Mouse (Mus musculus) thymus, postnatal 36 days (tissue): ENCODE results near the gene C1qbp.

Experiments used
- DNase-seq, 2 experiments: peaks; one replicate each; pipeline ENCODE4 v3.0.0; 2022; ENCODE audit warnings: mixed read lengths in 2 of 2

C1qbp gene

GRCm38 (mm10) chr11:70982557-70983228 is at the start of gene C1qbp:
C1qbp (minus strand) TSS chr11:70983026.
- DNase-seq: peak; percentile 92 to 94

DNA sequence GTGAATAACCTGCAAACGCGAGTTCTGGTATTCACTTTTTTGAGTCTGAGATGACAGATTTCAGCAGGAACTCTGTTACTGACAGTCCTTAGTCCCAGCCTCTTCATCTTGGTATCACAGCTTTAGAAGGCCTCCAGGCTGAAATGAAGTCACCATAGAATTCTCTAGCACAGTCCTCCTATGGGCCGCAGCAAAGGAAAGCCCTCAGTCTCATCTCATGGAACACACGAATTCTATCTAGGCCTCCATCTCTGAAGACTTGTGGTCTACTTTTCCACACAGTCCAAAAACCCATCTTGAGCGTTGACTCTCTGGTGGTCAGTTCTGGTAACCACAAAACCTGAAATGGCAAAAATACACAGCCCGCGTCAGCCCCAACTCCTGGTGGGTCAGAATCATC is 49.2 kb upstream of the C1qbp start:
- DNase-seq: no peak

GRCm38 (mm10) chr11:71029403-71030118 is 46.7 kb upstream of the C1qbp start:
- DNase-seq: no peak

GRCm38 (mm10) chr11:71028280-71028679 is 45.5 kb upstream of the C1qbp start:
- DNase-seq: no peak

- peak; percentile 97 to 99 for DNase-seq
Measured at GRCm38 (mm10) chr11:71019201-71020068, 36.6 kb upstream of the C1qbp start, which contains the start of the genes Mis12 and Derl2. Mis12 (plus strand) TSS chr11:71019611. Derl2 (minus strand) TSS chr11:71019841.

DNA sequence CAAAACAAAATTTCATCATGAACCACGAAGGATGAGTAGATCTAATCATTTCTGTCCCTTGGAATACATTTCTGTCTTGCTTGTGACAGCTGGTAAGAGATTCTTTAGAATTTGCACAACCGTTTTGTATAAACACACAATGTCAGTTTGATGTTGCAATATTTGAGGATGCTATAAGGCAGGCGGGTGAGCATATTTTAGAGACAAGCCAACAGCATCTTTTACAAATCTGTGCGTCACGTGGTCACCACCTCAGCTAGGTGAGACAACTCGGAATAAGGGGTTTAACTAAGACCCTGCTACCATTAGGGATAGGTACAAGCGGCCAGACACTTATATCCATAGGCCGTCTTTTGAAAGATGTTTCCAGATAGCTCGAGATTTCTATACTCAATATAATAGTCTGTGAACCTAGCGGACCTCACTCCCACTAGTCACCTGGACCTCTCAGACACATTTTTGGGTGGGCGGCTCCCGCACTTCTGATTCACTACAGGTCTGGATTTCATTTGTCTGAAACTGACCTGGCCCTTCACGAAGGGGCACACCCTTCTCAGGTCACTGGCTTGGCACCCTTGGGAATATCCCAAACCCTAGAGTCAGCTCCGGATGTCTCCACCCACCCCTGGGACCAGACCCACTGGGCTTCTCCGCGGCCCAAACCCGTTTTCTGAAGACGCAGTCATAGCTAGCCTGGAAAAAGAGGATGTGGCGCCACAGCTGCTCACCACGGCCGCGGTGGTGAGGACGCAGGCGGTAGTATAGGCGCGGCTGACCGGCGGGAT is 35.8 kb upstream of the C1qbp start:
- no peak for DNase-seq

GRCm38 (mm10) chr11:71017051-71017450 is 34.2 kb upstream of the C1qbp start:
- DNase-seq: no peak

GRCm38 (mm10) chr11:71012743-71013142 is 29.9 kb upstream of the C1qbp start:
- no peak for DNase-seq

DNA sequence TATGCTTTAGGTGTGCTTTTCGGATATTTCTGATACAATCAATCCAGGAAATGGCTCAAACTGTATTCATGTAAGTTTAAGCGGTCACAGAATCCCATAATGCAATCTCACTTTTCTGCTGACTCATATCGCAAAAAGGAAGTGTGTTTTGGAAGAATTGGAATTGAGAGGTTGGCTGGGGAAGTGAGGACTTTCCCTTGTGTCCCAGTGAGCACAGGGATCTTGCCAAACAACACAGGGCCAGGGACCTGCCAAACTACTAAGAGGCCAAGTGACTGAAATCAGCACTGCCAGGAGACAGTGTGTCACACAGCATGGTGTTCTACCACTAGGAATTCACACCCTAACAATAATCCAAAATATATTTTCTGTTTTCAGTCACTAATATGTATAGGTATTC is 25.5 kb upstream of the C1qbp start:
- DNase-seq: no peak

DNA sequence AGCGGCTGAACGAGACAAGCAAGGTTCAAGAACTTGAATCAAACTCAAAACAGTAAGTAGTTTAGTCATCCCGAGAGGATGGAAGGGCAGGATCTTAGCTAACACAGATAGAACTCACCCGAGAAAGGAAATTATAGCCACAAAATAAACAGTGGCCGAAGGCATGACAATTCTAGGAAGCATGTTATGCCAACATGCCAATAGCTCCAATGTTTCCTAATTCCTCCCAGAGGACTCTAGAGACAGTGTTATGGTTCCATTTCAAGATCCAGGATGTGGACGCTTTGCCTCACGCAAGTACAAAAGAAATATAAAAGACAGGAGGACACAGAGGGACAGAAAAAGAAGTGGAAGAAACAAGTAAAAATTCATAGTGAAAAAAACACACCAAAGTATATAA is 25.0 kb upstream of the C1qbp start:
- DNase-seq: no peak

- no peak for DNase-seq
Measured at GRCm38 (mm10) chr11:71007026-71007425, 24.2 kb upstream of the C1qbp start.

GRCm38 (mm10) chr11:71005046-71005445 is 22.2 kb upstream of the C1qbp start:
- no peak for DNase-seq

DNA sequence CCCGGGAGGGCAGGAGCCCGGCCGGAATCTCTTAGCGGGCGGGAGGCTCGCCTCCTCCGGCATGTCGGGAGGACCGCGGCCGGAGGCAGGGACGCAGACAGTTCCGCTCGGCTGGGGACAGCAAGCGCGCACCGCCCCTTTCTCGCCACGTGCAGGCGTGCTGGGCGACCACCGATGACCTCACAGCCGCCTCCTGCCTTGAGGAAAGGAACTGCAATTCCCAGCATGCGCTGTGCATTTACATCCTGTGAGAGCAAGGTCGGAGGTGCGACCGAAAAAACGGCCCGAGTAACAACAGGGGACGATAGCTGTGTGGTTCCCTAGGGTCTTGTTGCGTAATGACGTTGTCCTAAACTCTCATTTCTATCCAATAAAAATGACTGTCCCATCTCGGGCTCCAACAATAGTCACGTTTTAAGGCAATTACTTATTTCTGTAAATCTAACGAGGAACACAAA is 21.5 kb upstream of the C1qbp start, which contains the start of gene Dhx33:
Dhx33 (minus strand) TSS at position 122 of the 458 bp plus-strand sequence.
- peak; percentile 94 for DNase-seq

DNA sequence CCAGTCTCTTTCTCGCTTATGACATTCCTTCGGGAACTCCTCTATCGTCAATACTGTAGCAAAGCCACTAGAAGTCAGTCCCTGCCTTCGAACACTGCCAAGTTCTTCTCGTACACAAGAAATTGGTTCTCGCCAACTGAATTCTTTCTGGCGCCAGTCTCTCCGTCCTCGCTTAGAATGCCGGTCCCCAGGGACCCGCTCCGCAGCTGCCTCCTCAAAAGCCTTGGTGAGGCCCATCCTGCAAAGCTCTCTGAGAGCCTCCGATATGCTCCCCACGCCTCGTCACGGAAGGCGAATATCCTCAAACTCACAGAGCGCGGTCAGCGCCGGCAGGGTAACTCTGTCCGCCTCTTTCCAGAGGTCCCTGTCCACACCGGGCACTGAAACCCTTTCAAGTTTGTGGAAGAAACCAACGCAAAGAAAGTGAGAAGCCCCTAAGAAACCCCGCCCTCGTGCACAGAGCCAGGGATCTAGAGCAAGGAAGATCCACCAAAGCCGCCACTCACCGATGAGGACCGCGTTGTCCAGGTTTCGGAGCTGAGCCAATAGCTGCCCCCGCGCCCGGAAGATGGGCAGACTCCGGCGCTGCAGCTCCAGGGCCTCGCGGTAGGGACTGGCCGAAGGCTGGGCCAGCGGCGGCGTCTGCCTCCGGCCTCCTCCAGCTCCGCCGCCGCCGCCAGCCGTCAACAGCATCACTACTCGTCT is 20.9 kb upstream of the C1qbp start:
- DNase-seq: no peak

- DNase-seq: no peak
Measured at GRCm38 (mm10) chr11:71001167-71001566, 18.3 kb upstream of the C1qbp start.

DNA sequence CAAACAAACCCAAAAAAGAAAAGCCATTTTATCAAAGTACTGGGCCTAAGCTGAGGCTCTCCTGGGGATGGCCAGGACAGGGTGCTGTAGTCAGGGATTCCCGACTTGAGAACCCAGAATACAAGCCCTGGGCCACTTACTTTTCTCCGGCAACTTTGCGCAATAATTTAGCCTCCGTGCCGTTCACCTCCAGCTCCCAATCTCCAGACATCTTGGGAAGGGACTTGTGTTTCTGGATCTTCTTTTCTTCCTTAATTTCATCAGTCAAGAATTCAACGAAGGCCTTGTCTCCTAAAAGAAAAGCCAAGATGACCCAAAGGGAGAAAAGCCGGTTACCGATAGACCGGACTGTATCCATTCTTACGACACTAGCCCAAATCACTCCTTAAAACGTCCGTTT is 796 bp downstream of the C1qbp start:
- DNase-seq: no peak

- no peak for DNase-seq
Measured at GRCm38 (mm10) chr11:70980751-70981510, 1.9 kb downstream of the C1qbp start.

- DNase-seq: no peak
Measured at GRCm38 (mm10) chr11:70980232-70980631, 2.6 kb downstream of the C1qbp start.

GRCm38 (mm10) chr11:70977293-70977692 is 5.5 kb downstream of the C1qbp start:
- DNase-seq: no peak

DNA sequence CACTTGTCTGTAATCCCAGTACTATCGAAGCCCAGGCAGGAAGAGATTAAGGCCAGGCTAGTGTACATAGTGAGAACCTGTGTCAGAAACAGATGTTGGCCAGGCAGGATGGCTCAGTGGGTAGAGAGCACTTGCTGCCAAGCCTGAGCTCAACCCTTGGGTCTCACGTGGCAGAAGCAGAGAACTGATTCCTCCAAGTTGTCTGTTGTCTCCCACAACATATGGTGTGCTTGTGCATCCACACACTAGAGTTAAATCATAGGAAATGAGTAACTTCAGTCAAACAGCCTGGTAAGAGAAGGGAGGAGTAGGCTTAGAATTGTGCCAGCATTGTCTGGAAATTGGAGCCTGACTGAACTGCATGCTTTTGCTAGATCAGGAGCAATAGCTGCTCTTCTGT is 7.6 kb downstream of the C1qbp start:
- no peak for DNase-seq

- DNase-seq: no peak
Measured at GRCm38 (mm10) chr11:70973947-70974346, 8.9 kb downstream of the C1qbp start.
